Mouse (Mus musculus) G1E (cell line): ENCODE data around the gene Rab26.

Source experiments
- CTCF ChIP-seq: IDR thresholded peaks from 2 replicates; pipeline ENCODE4 v1.5.1; 2012; ENCODE audit warnings: low read depth, low read length, inconsistent platforms, mixed read lengths
- GATA1 ChIP-seq: IDR thresholded peaks from 2 replicates; pipeline ENCODE4 v1.6.1; 2012; ENCODE audit warnings: borderline replicate concordance, low read length, inconsistent platforms, mixed read lengths
- POLR2AphosphoS5 ChIP-seq: IDR thresholded peaks from 2 replicates; pipeline ENCODE4 v1.6.1; 2012; ENCODE audit warnings: low read depth, low read length, inconsistent platforms; ENCODE audit not compliant: insufficient replicate concordance

DNA sequence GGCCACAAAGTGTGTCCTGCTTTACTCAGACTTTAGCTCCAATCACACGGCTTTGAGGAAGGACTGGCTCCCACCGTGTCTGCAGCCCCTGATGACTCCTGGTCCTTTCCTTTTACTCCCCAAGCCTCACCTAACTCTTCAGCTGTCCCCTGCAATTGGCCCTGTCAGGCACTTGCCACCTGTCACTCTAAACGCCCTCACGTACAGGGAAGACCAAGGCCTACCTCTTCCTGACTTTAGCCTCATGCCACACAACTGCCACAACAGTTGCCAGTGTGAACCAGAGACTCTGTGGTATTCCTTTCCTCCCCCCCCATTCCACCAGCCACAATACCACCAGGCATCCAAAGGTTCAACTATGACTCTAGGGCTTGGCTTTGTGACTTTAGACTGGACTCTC lies 13.6 kb downstream of the Rab26 start:
- no peak for TF ChIP-seq CTCF
- no peak for TF ChIP-seq POLR2AphosphoS5
- TF ChIP-seq GATA1: no peak
